Mouse (Mus musculus): ENCODE measurements around the gene Opcml. TPM values are rescaled to one million over a fixed set of nuclear protein-coding genes. Genes with fewer than 3 reads are reported as not detected.

Opcml gene
- polyA plus RNA-seq, 1 experiment, result not detected

- TF ChIP-seq MYOD1 (IDR thresholded peaks at IDR 0.05; ENCODE audit: control insufficient read depth in 1 of 3, insufficient read length in 2 of 3, low read depth in 2 of 3) (no peak), TCF3 (IDR thresholded peaks at IDR 0.05; ENCODE audit: insufficient read length, low read depth) (no peak), SRF (IDR thresholded peaks at IDR 0.05; ENCODE audit: control insufficient read depth, insufficient read length, low read depth) (no peak), CEBPB (IDR thresholded peaks at IDR 0.05; ENCODE audit: insufficient read depth, poor library complexity, severe bottlenecking) (no peak), MAX (IDR thresholded peaks at IDR 0.05; ENCODE audit: low read depth) (no peak), POLR2A (IDR thresholded peaks at IDR 0.05; ENCODE audit: insufficient read length, low read depth) (no peak), REST (IDR thresholded peaks at IDR 0.05; ENCODE audit: insufficient read depth, insufficient read length) (no peak), USF1 (IDR thresholded peaks at IDR 0.05; ENCODE audit: low read depth) (no peak), TCF12 (IDR thresholded peaks at IDR 0.05; ENCODE audit: insufficient read depth, poor library complexity, severe bottlenecking) (no peak), E2F4 (IDR thresholded peaks at IDR 0.05; ENCODE audit: insufficient read depth) (no peak), POLR2AphosphoS2 (IDR thresholded peaks at IDR 0.05; ENCODE audit: insufficient read length, low read depth) (no peak), MYOG (IDR thresholded peaks at IDR 0.05; ENCODE audit: control insufficient read depth in 1 of 3, insufficient read depth in 1 of 3, insufficient read length in 2 of 3, low read depth in 2 of 3) (no peak)
- H3K4me3 ChIP-seq, result no peak overlapping the region
- H3K79me2 ChIP-seq (ENCODE audit: control insufficient read depth, insufficient read depth), result no peaks in the 10 kb centered on the region
- H3K36me3 ChIP-seq (ENCODE audit: control insufficient read depth, insufficient read depth), result no peaks in the 10 kb centered on the region
- no peak overlapping the region for H3ac ChIP-seq (ENCODE audit: control insufficient read depth, insufficient read length)
- no peak overlapping the region for H3K4me2 ChIP-seq (ENCODE audit: low read depth)
- H3K27me3 ChIP-seq (ENCODE audit: control insufficient read depth, insufficient read depth, insufficient read length), result no peaks in the 10 kb centered on the region
These were observed 154.9 kb downstream of the Opcml start for GRCm38 (mm10) chr9:27945323-27946010.

GRCm38 (mm10) chr9:27951110-27951509 is 160.5 kb downstream of the Opcml start:
- TF ChIP-seq REST (IDR thresholded peaks at IDR 0.05; ENCODE audit: insufficient read depth, insufficient read length), result no peak
- TF ChIP-seq POLR2AphosphoS2 (IDR thresholded peaks at IDR 0.05; ENCODE audit: insufficient read length, low read depth), result no peak
- TF ChIP-seq USF1 (IDR thresholded peaks at IDR 0.05; ENCODE audit: low read depth), result no peak
- no peak for TF ChIP-seq MAX (IDR thresholded peaks at IDR 0.05; ENCODE audit: low read depth)
- no peak for TF ChIP-seq MYOG (IDR thresholded peaks at IDR 0.05; ENCODE audit: control insufficient read depth in 1 of 3, insufficient read depth in 1 of 3, insufficient read length in 2 of 3, low read depth in 2 of 3)
- no peak for TF ChIP-seq E2F4 (IDR thresholded peaks at IDR 0.05; ENCODE audit: insufficient read depth)
- no peak for TF ChIP-seq CEBPB (IDR thresholded peaks at IDR 0.05; ENCODE audit: insufficient read depth, poor library complexity, severe bottlenecking)
- no peak for TF ChIP-seq TCF12 (IDR thresholded peaks at IDR 0.05; ENCODE audit: insufficient read depth, poor library complexity, severe bottlenecking)
- no peak for TF ChIP-seq MYOD1 (IDR thresholded peaks at IDR 0.05; ENCODE audit: control insufficient read depth in 1 of 3, insufficient read length in 2 of 3, low read depth in 2 of 3)
- TF ChIP-seq POLR2A (IDR thresholded peaks at IDR 0.05; ENCODE audit: insufficient read length, low read depth), result no peak
- no peak for TF ChIP-seq TCF3 (IDR thresholded peaks at IDR 0.05; ENCODE audit: insufficient read length, low read depth)
- no peak for TF ChIP-seq SRF (IDR thresholded peaks at IDR 0.05; ENCODE audit: control insufficient read depth, insufficient read length, low read depth)
- Histone ChIP-seq H3K27me3 (ENCODE audit: control insufficient read depth, insufficient read depth, insufficient read length) (no peaks in the 10 kb centered on the region), H3K36me3 (ENCODE audit: control insufficient read depth, insufficient read depth) (no peaks in the 10 kb centered on the region), H3K79me2 (ENCODE audit: control insufficient read depth, insufficient read depth) (no peaks in the 10 kb centered on the region), H3K4me3 (no peak overlapping the region), H3K4me2 (ENCODE audit: low read depth) (no peak overlapping the region), H3ac (ENCODE audit: control insufficient read depth, insufficient read length) (no peak overlapping the region)

- Histone ChIP-seq H3K79me2 (ENCODE audit: control insufficient read depth, insufficient read depth) (no peaks in the 10 kb centered on the region), H3ac (ENCODE audit: control insufficient read depth, insufficient read length) (no peak overlapping the region), H3K36me3 (ENCODE audit: control insufficient read depth, insufficient read depth) (no peaks in the 10 kb centered on the region), H3K4me3 (no peak overlapping the region), H3K27me3 (ENCODE audit: control insufficient read depth, insufficient read depth, insufficient read length) (no peaks in the 10 kb centered on the region), H3K4me2 (ENCODE audit: low read depth) (no peak overlapping the region)
- TF ChIP-seq REST (IDR thresholded peaks at IDR 0.05; ENCODE audit: insufficient read depth, insufficient read length), result no peak
- no peak for TF ChIP-seq CEBPB (IDR thresholded peaks at IDR 0.05; ENCODE audit: insufficient read depth, poor library complexity, severe bottlenecking)
- TF ChIP-seq E2F4 (IDR thresholded peaks at IDR 0.05; ENCODE audit: insufficient read depth), result no peak
- no peak for TF ChIP-seq TCF3 (IDR thresholded peaks at IDR 0.05; ENCODE audit: insufficient read length, low read depth)
- no peak for TF ChIP-seq POLR2AphosphoS2 (IDR thresholded peaks at IDR 0.05; ENCODE audit: insufficient read length, low read depth)
- TF ChIP-seq MAX (IDR thresholded peaks at IDR 0.05; ENCODE audit: low read depth), result no peak
- TF ChIP-seq SRF (IDR thresholded peaks at IDR 0.05; ENCODE audit: control insufficient read depth, insufficient read length, low read depth), result no peak
- no peak for TF ChIP-seq POLR2A (IDR thresholded peaks at IDR 0.05; ENCODE audit: insufficient read length, low read depth)
These were observed 171.1 kb downstream of the Opcml start for GRCm38 (mm10) chr9:27961682-27962081.

GRCm38 (mm10) chr9:27963385-27963784 is 172.8 kb downstream of the Opcml start:
- Histone ChIP-seq H3K79me2 (ENCODE audit: control insufficient read depth, insufficient read depth) (no peaks in the 10 kb centered on the region), H3K36me3 (ENCODE audit: control insufficient read depth, insufficient read depth) (no peaks in the 10 kb centered on the region), H3ac (ENCODE audit: control insufficient read depth, insufficient read length) (no peak overlapping the region), H3K4me3 (no peak overlapping the region), H3K4me2 (ENCODE audit: low read depth) (no peak overlapping the region), H3K27me3 (ENCODE audit: control insufficient read depth, insufficient read depth, insufficient read length) (no peaks in the 10 kb centered on the region)
- TF ChIP-seq MYOG (IDR thresholded peaks at IDR 0.05; ENCODE audit: control insufficient read depth in 1 of 3, insufficient read depth in 1 of 3, insufficient read length in 2 of 3, low read depth in 2 of 3) (no peak), POLR2A (IDR thresholded peaks at IDR 0.05; ENCODE audit: insufficient read length, low read depth) (no peak), SRF (IDR thresholded peaks at IDR 0.05; ENCODE audit: control insufficient read depth, insufficient read length, low read depth) (no peak), E2F4 (IDR thresholded peaks at IDR 0.05; ENCODE audit: insufficient read depth) (no peak), CEBPB (IDR thresholded peaks at IDR 0.05; ENCODE audit: insufficient read depth, poor library complexity, severe bottlenecking) (no peak), TCF3 (IDR thresholded peaks at IDR 0.05; ENCODE audit: insufficient read length, low read depth) (no peak), REST (IDR thresholded peaks at IDR 0.05; ENCODE audit: insufficient read depth, insufficient read length) (no peak), USF1 (IDR thresholded peaks at IDR 0.05; ENCODE audit: low read depth) (no peak), TCF12 (IDR thresholded peaks at IDR 0.05; ENCODE audit: insufficient read depth, poor library complexity, severe bottlenecking) (no peak), MYOD1 (IDR thresholded peaks at IDR 0.05; ENCODE audit: control insufficient read depth in 1 of 3, insufficient read length in 2 of 3, low read depth in 2 of 3) (no peak), POLR2AphosphoS2 (IDR thresholded peaks at IDR 0.05; ENCODE audit: insufficient read length, low read depth) (no peak)
